Mouse (Mus musculus) stomach, embryonic 15.5 days (tissue): ENCODE results near the gene Dennd6b. TPM values are rescaled to one million over a fixed set of nuclear protein-coding genes. Genes with fewer than 3 reads are reported as not detected.

Experiments
- ATAC-seq: fragments of 200-750 bp; cut with Nextera tagmentation; 2 replicates; pipeline ENCODE4 v1.8.0; 2017; ENCODE audit warnings: low read depth, moderate number of reproducible peaks, moderate TSS enrichment; ENCODE audit not compliant: insufficient read depth, low FRiP score
- H3K27ac ChIP-seq: fragments of 300-500 bp; sonication (generic); 2 replicates; pipeline ENCODE4 v1.5.1; 2015; ENCODE audit warnings: mild to moderate bottlenecking, inconsistent platforms
- H3K27me3 ChIP-seq: fragments of 300-500 bp; sonication (generic); replicated peaks from 2 replicates; pipeline ENCODE4 v1.6.1; 2015; ENCODE audit warnings: inconsistent platforms
- H3K36me3 ChIP-seq: fragments of 300-500 bp; sonication (generic); 2 replicates; pipeline ENCODE4 v1.6.1; 2015; ENCODE audit warnings: inconsistent platforms
- H3K4me1 ChIP-seq: fragments of 300-500 bp; sonication (generic); 2 replicates; pipeline ENCODE4 v1.6.1; 2015; ENCODE audit warnings: inconsistent platforms
- H3K4me2 ChIP-seq: fragments of 300-500 bp; sonication (generic); 2 replicates; pipeline ENCODE4 v1.6.1; 2015; ENCODE audit warnings: mild to moderate bottlenecking, inconsistent platforms
- H3K4me3 ChIP-seq: fragments of 300-500 bp; sonication (generic); replicated peaks from 2 replicates; pipeline ENCODE4 v1.5.1; 2015; ENCODE audit warnings: inconsistent platforms
- H3K9ac ChIP-seq: fragments of 300-500 bp; sonication (generic); 2 replicates; pipeline ENCODE4 v1.6.1; 2015; ENCODE audit warnings: inconsistent platforms
- H3K9me3 ChIP-seq: fragments of 300-500 bp; sonication (generic); 2 replicates; pipeline ENCODE4 v1.6.1; 2016; ENCODE audit warnings: inconsistent platforms
- WGBS: fragments of 180-500 bp; shearing (Covaris S2); methylation state at CpG from one replicate; pipeline ENCODE4 v1.1.7; 2015; 5-methylcytosine and 5-hydroxymethylcytosine counted together
- polyA plus RNA-seq: library from polyadenylated mRNA; unstranded; fragments of >200 nt; fragmentation: Nextera tagmentation; extraction: Ambion mirVana; gene quantifications from 2 replicates; pipeline ENCODE4 v1.2.1, GENCODE M21; 2015

The Dennd6b gene
- polyA plus RNA-seq, 1 experiment from 2014 or later, result 12.5 TPM

- H3K36me3 ChIP-seq, result no peaks in the 10 kb centered on the region
- H3K9ac ChIP-seq, result 0 out of 2 replicates have a peak overlapping the region, but pooled peaks have one; percentile 9
- WGBS, result 14% methylated on average over 22 of the region's 22 CpGs
- peak overlapping the region; percentile 77 for H3K4me2 ChIP-seq
- peak overlapping the region; percentile 86 for H3K27ac ChIP-seq
- H3K27me3 ChIP-seq, result no peaks in the 10 kb centered on the region
- H3K4me1 ChIP-seq, result peaks cover 9% of the 10 kb centered on the region
- ATAC-seq, result no peak
- H3K9me3 ChIP-seq, result no peaks in the 10 kb centered on the region
- peak overlapping the region; percentile 39 for H3K4me3 ChIP-seq
These were observed 13.8 kb upstream of the Dennd6b start for GRCm38 (mm10) chr15:89209886-89210761.

- no peak for ATAC-seq
- 84% methylated on average over 4 of the region's 4 CpGs for WGBS
- Histone ChIP-seq H3K4me1 (peaks cover 7% of the 10 kb centered on the region; the same call in 1 of the 2 replicates), H3K27me3 (no peaks in the 10 kb centered on the region), H3K9me3 (no peaks in the 10 kb centered on the region), H3K9ac (no peak overlapping the region), H3K27ac (no peak overlapping the region), H3K4me2 (no peak overlapping the region), H3K4me3 (no peak overlapping the region), H3K36me3 (no peaks in the 10 kb centered on the region)
These were observed 11.2 kb upstream of the Dennd6b start for GRCm38 (mm10) chr15:89207457-89207856.

- H3K4me1 ChIP-seq, result peaks cover 15% of the 10 kb centered on the region
- peak overlapping the region; percentile 35; the same call in 1 of the 2 replicates for H3K9ac ChIP-seq
- peak overlapping the region; percentile 99 for H3K4me3 ChIP-seq
- H3K27me3 ChIP-seq, result no peaks in the 10 kb centered on the region
- H3K27ac ChIP-seq, result no peak overlapping the region
- no peak for ATAC-seq
- peak overlapping the region; percentile 79 for H3K4me2 ChIP-seq
- WGBS, result 67% methylated on average over 15 of the region's 15 CpGs
- no peaks in the 10 kb centered on the region for H3K9me3 ChIP-seq
- H3K36me3 ChIP-seq, result no peaks in the 10 kb centered on the region
These were observed 760 bp upstream of the Dennd6b start for GRCm38 (mm10) chr15:89197056-89197455.

- WGBS, result 0% methylated on average over 24 of the region's 25 CpGs
- H3K9ac ChIP-seq, result peak overlapping the region; percentile 93
- peak overlapping the region; percentile 99 for H3K4me3 ChIP-seq
- ATAC-seq, result peak; percentile 95
- peak overlapping the region; percentile 79 for H3K4me2 ChIP-seq
- peaks cover 15% of the 10 kb centered on the region for H3K4me1 ChIP-seq
- no peaks in the 10 kb centered on the region for H3K27me3 ChIP-seq
- no peaks in the 10 kb centered on the region for H3K9me3 ChIP-seq
- peak overlapping the region; percentile 99 for H3K27ac ChIP-seq
- H3K36me3 ChIP-seq, result no peaks in the 10 kb centered on the region
These were observed 495 bp downstream of the Dennd6b start for GRCm38 (mm10) chr15:89195690-89196312.

GRCm38 (mm10) chr15:89195261-89195681, 1.0 kb downstream of the Dennd6b start:
- WGBS, result 36% methylated on average over 6 of the region's 6 CpGs
- Histone ChIP-seq H3K9ac (no peak overlapping the region), H3K27ac (peak overlapping the region; percentile 99), H3K4me1 (peaks cover 15% of the 10 kb centered on the region), H3K4me3 (peak overlapping the region; percentile 99), H3K36me3 (no peaks in the 10 kb centered on the region), H3K9me3 (no peaks in the 10 kb centered on the region), H3K4me2 (peak overlapping the region; percentile 79), H3K27me3 (no peaks in the 10 kb centered on the region)
- ATAC-seq, result no peak

DNA sequence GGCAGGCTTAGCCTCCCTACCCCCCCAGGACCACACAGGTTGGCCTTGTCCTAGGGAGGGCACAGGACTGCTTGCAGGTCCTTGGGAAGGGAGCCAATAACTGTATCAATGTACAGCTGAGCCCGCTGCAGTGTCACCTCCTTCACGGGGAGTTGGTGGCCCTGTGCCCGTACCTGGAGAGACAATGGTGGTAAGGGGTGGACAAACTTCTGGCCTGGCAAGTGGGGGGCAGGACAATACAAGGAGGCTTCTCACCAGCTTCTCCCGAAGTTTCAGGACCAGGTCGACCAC, 11.4 kb downstream of the Dennd6b start:
- Histone ChIP-seq H3K9ac (no peak overlapping the region), H3K36me3 (no peaks in the 10 kb centered on the region), H3K4me1 (peaks cover 15% of the 10 kb centered on the region; the same call in 1 of the 2 replicates), H3K27ac (no peak overlapping the region), H3K9me3 (no peaks in the 10 kb centered on the region), H3K4me3 (no peak overlapping the region), H3K4me2 (no peak overlapping the region), H3K27me3 (no peaks in the 10 kb centered on the region)
- no peak for ATAC-seq
- WGBS, result 82% methylated on average over 5 of the region's 5 CpGs

GRCm38 (mm10) chr15:89184141-89184936, 12.0 kb downstream of the Dennd6b start:
- Histone ChIP-seq H3K9me3 (no peaks in the 10 kb centered on the region), H3K9ac (no peak overlapping the region), H3K4me2 (no peak overlapping the region), H3K27ac (no peak overlapping the region), H3K4me3 (no peak overlapping the region), H3K36me3 (no peaks in the 10 kb centered on the region), H3K27me3 (no peaks in the 10 kb centered on the region), H3K4me1 (peaks cover 19% of the 10 kb centered on the region; the same call in 1 of the 2 replicates)
- 69% methylated on average over 5 of the region's 5 CpGs for WGBS
- ATAC-seq, result no peak

DNA sequence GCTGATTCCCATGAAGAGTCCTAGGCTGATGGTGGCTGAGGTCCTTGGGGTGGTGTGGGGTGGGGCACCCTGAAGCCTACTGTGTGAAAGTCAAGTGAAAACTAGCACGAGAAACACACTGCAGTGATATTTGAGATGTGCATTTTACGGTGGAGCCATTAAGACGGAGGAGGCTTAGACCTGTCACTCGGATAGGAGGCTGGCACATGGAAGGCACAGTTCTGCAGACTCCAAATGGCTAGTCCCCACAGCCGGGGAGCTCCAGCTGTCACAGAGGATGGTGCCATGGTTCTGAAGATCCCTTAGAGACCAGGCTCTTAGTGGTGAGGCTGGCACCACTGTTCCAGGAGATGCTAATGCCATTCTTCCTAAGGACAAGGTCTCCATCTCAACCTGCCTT, 13.5 kb downstream of the Dennd6b start:
- Histone ChIP-seq H3K36me3 (no peaks in the 10 kb centered on the region), H3K27me3 (no peaks in the 10 kb centered on the region), H3K9me3 (no peaks in the 10 kb centered on the region), H3K4me2 (peak overlapping the region; percentile 32; the same call in 1 of the 2 replicates), H3K9ac (no peak overlapping the region), H3K4me1 (peaks cover 33% of the 10 kb centered on the region), H3K27ac (peak overlapping the region; percentile 95; the same call in 1 of the 2 replicates), H3K4me3 (no peak overlapping the region)
- WGBS, result 70% methylated on average over 5 of the region's 5 CpGs
- no peak for ATAC-seq

DNA sequence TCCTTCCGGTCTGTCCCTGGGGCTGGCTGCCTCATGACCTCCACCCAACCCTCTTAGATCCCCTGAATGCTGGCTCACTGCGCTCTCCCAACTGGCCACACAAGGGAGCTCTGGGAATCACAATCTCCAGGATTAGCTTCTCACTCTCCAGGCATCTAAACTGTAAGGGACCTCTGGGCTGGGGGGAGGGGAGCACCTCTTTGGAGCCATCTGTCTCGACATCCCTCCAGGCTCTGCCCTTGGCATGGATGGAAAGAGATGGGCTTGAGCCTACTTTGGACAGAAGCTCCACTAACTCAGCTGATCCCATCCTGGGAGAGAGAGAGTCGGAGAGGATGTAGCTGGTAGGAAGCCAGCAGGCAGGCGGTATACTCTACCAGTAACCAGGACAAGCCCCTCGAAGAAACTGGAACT, 14.0 kb downstream of the Dennd6b start:
- no peak for ATAC-seq
- Histone ChIP-seq H3K27ac (peak overlapping the region; percentile 95), H3K4me2 (peak overlapping the region; percentile 32; the same call in 1 of the 2 replicates), H3K9ac (no peak overlapping the region), H3K27me3 (no peaks in the 10 kb centered on the region), H3K4me1 (peaks cover 38% of the 10 kb centered on the region), H3K36me3 (no peaks in the 10 kb centered on the region), H3K9me3 (no peaks in the 10 kb centered on the region), H3K4me3 (no peak overlapping the region)
- WGBS, result 30% methylated on average over 6 of the region's 6 CpGs

DNA sequence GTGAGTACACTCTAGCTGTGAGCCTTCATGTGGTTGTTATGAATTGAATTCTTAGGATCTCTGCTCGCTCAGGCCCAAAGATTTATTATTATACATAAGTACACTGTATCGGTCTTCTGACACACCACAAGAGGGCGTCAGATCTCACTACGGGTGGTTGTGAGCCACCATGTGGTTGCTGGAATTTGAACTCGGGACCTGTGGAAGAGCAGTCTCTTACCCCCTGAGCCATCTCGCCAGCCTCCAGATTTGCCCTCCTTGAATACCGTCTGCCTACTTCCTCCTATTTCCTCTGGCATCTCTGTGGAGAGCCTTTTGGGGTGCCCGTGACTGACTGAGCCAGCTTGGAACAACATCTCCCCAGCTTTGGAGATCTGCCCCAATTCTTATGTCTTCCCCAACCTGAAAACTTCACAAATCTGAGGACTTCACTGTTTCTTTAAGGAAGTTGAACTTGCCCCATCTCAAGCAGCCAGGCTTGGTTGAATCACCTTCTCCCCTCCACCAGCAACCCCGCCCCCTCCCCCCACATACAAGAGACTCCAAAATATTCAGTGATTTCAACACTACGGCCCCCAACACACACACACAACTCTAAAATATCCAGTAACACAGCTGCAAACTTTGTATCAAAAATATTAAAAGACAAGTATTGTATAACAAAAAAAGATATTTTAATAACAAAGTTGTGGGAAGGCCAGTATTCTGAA, 14.6 kb downstream of the Dennd6b start:
- WGBS, result 61% methylated on average over 10 of the region's 10 CpGs
- H3K4me3 ChIP-seq, result no peak overlapping the region

DNA sequence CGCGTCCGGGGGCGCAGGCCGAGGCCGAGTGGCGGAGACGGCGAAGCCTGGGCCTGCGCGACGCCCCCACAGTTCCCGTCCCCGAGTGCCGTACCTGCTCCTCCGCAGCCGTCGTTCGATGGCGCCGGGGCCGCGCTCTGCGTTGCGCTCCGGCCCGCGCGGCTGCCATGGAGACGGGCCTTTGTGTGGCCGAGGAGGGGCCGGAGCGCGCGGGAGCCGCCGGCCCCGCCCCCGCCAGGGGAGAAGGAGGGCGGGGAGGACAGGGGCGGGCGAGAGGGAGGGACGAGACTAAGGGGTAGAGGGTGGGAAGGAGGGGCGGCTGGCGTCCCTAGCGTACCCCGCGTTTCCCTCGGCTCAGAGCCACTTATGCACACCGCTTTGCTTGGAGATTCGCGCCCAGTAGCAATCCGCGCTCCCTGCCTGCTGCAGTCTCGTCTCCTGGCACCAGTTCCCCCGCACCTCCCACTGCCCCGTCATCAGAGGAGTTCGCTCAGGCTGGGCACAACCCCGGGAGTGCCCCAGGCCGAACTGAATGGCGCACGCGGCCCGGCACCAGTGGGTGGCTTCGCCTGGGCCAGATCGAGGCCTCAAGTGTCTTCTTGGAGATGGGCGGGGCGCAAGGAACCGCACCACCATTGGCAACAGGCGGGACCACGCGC, 15.6 kb downstream of the Dennd6b start, which contains the start of gene Plxnb2:
Gene Plxnb2, minus strand, starts transcription at position 218 of the 659 bp plus-strand sequence.
- peaks cover 54% of the 10 kb centered on the region for H3K4me1 ChIP-seq
- H3K4me3 ChIP-seq, result peak within 1 kb of the TSS; percentile 86
- no peaks in the 10 kb centered on the region for H3K27me3 ChIP-seq
- H3K36me3 ChIP-seq, result no peaks in the 10 kb centered on the region
- H3K4me2 ChIP-seq, result peak within 1 kb of the TSS; percentile 92
- no peaks in the 10 kb centered on the region for H3K9me3 ChIP-seq
- peak; percentile 81 for ATAC-seq
- peak within 1 kb of the TSS; percentile 95 for H3K27ac ChIP-seq
- peak within 1 kb of the TSS; percentile 80 for H3K9ac ChIP-seq
- WGBS, result under 1% methylated on average over 50 of the region's 72 CpGs

More for the DNA sequence above, 14.6 kb downstream of the Dennd6b start:
- H3K9ac ChIP-seq, result no peak overlapping the region
- ATAC-seq, result no peak
- H3K4me1 ChIP-seq, result peaks cover 44% of the 10 kb centered on the region
- H3K27me3 ChIP-seq, result no peaks in the 10 kb centered on the region
- H3K27ac ChIP-seq, result peak overlapping the region; percentile 95
- H3K4me2 ChIP-seq, result peak overlapping the region; percentile 92
- no peaks in the 10 kb centered on the region for H3K9me3 ChIP-seq
- no peaks in the 10 kb centered on the region for H3K36me3 ChIP-seq
